Mouse (Mus musculus) kidney, postnatal 36 days (tissue): Measurements from ENCODE around the gene E2f1.

ENCODE experiments used
- DNase-seq, 2 experiments: peaks; one replicate each; pipeline ENCODE4 v3.0.0; 2021 to 2022; ENCODE audit warnings: mixed read lengths in 2 of 2

Gene E2f1

DNA sequence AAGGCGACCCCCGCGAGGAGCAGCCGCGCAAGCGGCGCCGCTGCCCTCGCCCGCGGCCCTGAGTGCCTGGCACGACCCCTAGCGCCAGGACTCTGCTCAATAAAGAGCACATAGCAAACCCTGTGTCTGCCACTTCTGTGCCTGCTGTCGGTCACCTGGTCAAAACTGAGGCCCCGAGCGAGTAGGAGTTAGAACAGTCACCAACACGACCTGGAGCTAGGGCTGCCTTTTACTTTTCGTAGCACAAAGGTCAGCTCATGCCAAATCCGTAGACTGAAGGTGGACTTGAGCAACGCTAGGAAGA is 19.9 kb downstream of the E2f1 start:
- DNase-seq = no peak

DNA sequence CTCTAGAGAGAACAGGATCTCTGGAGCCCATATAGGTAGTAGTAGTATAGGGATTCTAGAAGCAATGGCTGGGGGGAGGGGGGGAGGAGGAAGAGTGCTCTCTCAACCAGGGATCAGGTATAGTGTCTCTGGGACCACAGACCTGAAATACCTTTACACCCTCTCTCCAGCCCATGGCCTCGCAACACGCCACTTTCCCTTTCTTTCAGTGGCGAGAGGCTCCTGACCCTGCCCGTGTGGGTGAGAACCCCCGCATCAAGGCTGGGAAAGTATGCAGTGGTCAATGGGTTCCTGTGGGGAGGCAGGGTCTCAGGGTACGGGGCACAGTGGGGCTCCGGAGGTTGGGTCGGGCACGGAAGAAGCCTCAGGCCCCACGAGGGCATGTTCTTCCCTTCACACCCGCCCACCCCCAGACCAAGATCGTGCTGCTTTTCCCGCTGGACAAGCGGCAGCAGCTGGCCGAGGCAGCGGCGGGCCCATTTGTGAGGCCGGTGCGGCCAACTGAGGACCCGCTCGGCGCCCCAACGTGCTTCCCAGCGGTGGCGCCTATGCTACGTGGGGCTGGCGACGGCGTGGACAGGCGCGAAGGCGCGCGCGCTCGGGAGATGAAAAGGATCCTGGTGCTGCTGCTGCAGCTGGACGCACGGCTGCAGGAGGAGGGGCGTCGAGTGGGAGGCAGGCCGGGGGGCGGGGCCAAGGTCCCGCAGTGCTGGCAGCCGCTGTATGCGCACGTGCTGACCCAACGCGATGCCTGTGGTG is 20.4 kb downstream of the E2f1 start:
- DNase-seq = peak; percentile 53 to 82

- peak in 1 of 2 experiments; percentile 29 for DNase-seq
Observed at GRCm38 (mm10) chr2:154548688-154549087, 21.0 kb downstream of the E2f1 start.

- DNase-seq = no peak
Observed at GRCm38 (mm10) chr2:154546711-154547110, 23.0 kb downstream of the E2f1 start, which contains the start of gene 1700003F12Rik. 1700003F12Rik (plus strand) TSS chr2:154547085.

DNA sequence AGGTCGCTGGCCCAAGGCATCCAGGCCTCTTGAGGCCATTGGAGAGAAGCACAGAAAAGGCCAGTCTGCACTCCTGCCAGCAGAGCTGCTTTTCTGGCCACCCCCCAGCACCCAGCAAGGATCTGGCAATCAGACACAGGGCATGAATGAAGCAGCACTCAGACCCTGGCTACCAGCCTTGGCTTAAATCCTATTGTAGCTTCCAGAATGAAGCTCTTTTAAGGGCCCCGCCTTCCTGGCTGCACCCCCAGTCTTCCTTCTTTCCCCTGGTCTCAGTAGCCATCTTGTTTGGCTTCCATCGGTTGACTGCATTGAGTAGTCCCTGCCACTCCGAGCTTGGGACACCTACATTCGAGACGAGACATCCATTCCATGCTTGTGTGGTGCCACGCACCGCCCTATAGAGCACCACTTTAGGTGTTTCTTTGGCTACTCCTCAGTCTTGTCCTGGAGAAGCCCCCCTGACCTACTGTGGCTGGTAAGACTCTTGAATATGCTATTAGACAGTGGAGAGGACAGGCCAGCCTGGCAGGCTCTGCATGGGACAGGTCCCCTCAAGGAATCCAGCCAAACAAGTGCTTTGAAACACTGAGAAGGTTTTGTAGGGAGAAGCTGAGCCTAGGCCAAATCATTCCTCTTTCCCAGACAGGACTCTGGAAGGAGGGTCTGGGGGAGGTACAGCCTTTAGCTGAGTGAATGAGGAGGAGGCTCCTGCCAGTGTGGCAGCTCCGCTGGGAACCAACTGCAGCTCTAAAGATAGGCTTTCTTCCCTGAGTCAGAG is 25.9 kb downstream of the E2f1 start:
- no peak for DNase-seq

- DNase-seq = no peak
Observed at GRCm38 (mm10) chr2:154541630-154542029, 28.1 kb downstream of the E2f1 start.

- DNase-seq = peak; percentile 28 to 68
Observed at GRCm38 (mm10) chr2:154539720-154540119, 30.0 kb downstream of the E2f1 start.

DNA sequence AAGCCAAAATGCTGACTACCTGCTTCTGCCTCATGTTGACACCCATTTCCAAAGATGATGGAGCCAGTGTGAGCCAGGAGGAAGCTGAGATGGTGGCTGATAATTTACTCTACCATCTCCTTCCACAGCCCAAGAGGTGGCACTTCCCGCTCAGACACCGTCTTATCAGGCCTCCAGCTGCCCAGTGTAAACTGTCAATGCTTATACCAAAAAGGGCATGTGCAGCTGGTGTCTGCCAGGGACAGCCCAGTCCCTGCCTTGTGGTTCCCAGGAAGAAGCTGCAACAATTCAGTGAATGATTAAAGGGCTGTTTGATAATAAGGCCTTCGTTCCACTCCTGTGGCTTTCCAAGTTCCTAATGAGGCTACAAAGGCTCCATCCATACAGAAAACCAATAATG is 31.0 kb downstream of the E2f1 start:
- no peak for DNase-seq

DNA sequence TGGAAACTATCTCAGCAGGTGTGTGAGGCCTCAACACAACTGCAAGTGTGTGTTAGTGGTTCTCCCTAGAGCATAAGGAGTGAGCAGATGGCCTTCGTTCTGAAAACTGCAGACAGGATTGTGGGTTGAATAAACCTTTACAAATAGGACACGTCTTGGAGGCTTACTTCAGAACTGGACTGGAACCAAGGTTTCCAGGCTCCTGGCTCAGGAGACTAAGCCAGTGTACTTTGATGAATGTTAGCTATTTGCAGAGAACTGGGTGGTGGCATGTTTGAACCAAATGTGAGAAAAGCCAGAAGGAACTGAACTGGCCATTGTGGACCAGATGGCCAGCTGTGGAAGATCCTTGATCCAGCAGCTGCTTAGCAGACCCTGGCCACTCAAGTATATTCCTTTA is 31.4 kb downstream of the E2f1 start:
- DNase-seq = no peak

DNA sequence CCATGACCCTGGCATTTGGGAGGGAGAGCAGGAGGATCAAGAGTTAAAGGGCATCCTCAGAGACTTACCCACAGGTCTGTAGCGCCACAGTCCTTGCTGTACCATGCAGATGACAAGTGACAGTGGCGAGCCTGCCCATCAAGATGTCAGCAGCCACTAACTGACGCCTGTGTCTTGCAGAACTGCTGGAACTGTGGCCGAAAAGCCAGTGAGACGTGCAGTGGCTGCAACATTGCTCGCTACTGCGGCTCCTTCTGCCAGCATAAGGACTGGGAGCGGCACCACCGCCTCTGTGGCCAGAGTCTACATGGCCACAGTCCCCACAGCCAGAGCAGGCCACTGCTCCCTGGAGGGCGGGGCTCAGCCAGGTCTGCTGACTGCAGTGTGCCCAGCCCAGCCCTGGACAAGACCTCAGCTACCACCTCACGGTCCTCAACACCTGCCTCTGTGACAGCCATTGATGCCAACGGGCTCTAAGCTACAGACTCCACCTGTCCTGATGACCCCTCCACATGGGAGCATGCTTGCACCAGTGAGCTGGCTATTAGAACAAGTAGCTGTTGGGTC is 34.9 kb downstream of the E2f1 start:
- no peak for DNase-seq

GRCm38 (mm10) chr2:154532888-154533287 is 36.8 kb downstream of the E2f1 start:
- DNase-seq = no peak

GRCm38 (mm10) chr2:154526531-154526930 is 43.2 kb downstream of the E2f1 start:
- DNase-seq = no peak

DNA sequence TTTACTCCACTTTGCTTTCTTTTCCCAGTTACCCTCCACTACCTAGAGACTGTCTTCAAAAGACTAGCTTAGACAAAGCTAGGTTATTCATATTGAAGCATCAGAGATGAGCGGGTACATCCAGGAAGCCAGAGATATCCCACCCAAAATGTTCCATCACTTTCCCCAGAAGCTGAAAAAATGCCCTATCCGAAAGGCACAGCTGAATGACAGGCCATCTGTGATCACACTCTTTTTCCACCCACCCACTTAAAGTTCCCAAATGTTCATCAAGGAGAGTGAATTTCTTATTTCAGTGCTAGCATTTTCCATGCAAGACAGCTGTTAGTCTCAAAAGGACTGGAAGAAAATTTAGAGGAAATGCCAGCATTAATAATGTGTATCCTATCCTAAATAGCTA is 44.4 kb downstream of the E2f1 start:
- no peak for DNase-seq

DNA sequence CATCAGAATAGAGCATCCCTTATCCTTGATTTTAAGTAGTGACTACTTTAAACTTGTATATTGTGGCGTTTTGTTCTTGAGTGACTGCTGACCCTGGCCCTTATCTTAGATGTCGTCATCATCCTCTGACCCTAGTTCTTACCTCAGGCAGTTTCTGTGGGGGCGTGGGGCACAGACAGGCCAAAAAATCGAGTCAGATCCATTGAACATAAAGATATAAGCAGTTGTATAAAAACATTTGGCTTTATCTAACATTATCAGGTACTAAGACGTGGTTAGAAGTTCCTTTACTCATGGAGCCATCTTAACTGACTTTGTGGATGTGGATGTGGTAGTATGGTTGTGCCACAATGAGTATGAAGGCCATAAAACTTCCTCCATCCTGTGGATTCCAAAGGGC is 47.4 kb downstream of the E2f1 start:
- no peak for DNase-seq

- no peak for DNase-seq
Observed at GRCm38 (mm10) chr2:154521449-154521848, 48.2 kb downstream of the E2f1 start.

DNA sequence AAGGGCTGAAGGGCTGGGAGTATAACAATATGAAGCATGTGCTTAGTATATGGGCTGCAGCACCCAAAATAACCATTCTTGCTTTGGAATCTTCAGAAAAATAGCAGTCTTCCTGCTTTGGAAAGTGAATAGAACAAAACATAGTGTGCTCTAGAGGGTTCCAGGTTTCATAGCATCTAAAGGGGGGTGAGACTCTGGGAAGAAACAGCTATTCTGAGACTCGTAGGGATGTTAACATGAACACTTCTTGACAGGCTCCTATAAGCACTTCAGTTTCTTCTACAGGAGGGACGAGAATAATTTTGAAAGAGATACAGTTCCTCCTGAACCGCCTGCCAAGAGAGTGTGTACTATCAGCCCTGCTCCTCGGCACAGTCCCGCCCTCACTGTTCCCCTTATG is 52.3 kb downstream of the E2f1 start:
- no peak for DNase-seq

- DNase-seq = no peak
Observed at GRCm38 (mm10) chr2:154516944-154517343, 52.7 kb downstream of the E2f1 start.

GRCm38 (mm10) chr2:154510141-154510540 is 59.6 kb downstream of the E2f1 start:
- no peak for DNase-seq
